Mouse (Mus musculus) kidney, adult 8-10 months (tissue): ENCODE measurements around the gene Pfkp.

Experiments used
- DNase-seq, 2 experiments: peaks; one replicate each; pipeline ENCODE4 v3.0.0; 2022

Pfkp gene

DNA sequence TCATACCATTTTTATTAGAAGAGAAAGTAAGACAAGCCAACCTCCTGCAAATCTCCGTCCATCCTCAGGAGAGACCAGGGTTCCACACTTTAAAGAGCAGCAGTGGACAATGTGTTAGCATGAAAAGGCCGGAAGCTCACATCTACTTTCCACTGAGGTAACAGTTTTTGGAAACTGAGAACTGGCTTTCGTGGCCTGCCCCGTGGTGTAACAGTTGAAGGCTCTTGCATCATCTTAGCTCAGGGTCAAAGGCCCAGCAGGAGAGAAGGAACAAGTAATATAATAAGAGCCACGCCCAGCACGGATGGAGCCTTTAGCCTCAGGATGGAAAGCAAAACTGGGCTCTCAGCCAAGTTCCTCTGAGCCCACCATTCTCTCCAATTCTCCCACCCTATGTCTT is 12.1 kb downstream of the Pfkp start:
- DNase-seq: no peak

DNA sequence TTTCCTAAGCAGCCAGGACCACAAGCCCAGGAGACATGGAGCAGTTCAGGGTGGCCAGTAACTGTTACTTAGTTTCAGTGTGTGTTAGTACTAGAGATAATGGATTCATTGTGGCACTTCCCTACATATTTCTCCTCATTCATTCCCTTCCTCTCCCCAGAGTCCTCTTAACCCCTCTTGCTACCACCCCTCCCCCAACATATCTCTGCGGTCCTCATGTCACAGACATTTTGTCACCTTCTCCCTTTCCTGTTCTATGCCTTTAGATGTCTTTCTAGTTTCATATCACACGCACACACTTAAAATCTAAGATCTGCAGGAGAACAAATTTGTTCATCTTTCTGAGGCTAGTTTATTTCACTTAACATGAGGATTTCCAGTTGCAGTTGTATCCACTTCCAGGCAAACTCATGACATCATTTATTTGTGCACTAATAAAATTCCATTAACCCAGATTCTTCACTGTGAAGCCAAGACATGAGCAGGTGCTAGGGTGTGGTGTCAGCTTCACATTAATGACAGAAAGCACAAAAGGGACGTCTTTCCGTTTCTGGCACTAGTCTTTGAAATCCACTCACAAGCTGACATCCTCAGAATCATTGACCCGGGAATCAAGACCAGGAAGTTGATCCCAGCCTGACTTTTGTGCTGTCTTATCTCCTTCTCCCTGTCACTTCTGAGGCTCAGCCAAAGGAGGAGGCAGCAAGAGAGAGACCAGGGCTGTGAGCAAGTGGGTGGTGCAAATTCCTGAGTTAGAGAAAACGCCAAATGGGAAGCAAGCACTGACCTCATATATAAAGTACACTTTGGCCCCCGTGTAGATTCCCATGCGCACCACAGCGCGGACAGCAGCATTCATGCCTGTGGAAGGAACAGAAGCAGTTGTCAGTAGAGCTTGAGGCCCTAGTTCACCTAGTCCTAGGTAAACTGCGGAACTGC is 13.2 kb downstream of the Pfkp start:
- no peak for DNase-seq

DNA sequence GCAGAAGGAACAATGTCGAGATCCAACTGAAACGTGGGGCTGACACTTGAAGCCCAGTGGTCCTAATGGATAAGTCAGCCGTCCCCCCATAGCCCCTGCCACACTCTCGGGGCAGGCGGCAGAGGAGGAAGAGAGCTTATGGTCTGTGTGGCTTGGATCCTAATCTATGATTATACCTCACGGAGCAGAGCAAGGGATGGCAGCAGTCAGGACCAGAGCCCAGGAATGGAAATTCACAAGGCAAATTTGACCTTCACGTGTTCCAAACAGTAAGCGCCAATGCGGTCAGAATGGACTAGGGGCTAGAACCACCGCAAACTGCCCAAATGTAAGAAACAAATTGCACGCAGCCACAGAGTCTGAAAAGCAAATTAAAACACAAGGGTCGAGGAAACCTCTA is 14.5 kb downstream of the Pfkp start:
- DNase-seq: no peak

DNA sequence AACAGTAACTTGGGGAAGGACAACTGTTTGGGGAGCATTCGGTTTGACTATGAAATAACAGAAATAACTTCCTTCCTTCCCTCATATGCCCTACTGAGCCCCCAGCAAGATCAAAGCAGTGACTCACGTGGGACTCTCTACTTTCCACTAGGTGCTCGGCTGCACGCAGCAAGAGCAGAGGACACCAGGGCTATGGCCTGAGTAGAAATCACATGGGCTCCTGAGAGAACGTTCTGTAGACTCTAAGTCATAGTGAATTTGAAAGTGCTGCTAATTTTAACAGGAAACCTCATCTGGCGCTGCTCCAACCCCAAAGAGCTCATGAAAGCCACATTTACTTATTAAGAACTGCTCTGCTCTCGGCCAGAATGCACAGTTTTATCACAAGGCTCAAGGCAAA is 15.1 kb downstream of the Pfkp start:
- peak; percentile 43 to 50 for DNase-seq

DNA sequence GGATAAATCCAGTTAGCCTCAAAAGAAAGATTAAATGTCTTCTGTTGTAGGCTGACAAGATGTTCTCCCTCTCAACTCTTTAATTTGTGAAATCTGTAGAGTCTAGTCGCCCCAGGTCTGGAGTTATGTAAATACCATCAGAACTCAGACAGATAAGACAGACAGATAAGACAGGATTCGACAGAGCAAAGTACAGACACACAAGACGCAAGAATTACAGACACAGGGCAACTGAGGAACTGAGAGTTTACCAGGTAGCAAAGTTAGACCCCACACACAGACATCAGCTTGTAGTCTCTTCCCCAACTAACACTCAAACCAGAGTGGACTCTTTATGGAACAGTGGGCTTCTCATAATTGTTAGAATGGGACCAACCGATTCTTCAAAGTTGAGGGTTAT is 15.6 kb downstream of the Pfkp start:
- DNase-seq: no peak

DNA sequence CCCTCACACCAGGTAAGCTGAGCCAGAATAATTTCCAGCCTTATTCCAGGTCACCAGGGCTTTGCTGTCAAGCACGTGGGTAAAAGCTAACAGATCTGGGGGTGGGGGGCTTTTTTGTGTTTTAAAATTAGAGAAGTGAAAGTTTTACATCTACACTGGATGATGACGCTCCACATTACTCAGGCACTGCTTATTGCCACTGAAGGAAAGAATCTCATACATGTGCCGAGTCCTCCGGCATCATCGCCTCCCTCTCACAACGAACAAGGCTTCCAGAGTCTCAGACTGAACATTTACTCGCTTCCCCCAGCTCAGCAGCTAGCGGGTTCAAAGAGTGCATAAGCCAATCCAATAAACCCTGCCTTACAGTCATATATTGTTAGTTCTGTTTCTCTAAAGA is 16.1 kb downstream of the Pfkp start:
- no peak for DNase-seq

DNA sequence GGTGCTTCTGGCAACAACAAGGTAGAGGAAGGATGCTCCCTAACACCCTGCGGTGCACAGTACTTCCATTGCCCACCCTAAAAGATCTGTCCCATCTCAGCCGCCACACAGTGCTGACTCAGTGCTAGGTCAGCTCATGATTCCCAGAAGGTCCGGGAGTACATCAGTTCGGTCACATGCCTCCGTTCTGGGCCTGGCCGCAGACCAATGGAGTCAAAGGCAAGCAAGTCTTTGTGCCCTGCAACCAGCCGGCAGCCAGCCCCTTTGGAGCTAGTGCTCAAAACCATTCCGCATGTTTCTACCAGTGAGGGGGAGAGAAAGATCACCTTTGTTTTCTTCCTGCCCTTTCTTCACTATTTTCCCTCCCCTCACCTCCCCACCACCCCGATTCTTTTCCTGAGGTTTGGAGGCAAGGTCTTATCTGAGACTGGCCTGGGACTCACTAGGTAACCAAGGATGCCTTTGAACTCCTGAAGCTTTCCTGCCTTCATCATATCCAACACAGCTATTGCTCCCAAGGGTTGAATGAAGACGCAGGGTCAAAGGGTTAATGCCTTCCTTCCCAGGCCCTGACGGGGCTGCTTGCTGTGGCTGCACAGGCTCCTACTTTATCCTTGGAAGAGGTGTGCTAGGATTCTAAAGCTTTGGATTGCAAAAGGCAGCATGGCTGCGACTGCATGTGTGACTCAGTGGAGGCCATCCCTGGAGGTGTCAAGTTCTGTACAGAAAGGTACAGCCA is 16.6 kb downstream of the Pfkp start:
- peak in 1 of 2 experiments; percentile 11 for DNase-seq

DNA sequence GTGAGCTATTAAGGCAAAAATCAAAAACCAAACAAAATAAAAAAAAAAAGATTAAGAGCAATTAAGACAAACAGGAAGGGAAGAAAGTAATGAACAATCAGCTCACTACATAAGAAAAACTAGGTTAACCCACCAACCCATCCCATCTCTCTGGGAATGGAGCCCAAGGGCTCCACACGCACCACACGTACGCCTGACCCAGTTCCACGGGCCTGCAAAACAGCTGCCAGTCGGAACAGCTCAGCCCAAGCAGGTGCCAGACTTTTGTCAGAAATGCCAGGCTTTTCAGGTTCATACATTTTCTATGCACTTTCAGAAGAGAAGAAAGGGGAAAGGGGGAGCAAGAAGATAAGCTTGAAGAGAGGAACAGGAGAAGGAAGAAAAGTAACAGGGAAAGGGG is 17.9 kb downstream of the Pfkp start:
- no peak for DNase-seq

DNA sequence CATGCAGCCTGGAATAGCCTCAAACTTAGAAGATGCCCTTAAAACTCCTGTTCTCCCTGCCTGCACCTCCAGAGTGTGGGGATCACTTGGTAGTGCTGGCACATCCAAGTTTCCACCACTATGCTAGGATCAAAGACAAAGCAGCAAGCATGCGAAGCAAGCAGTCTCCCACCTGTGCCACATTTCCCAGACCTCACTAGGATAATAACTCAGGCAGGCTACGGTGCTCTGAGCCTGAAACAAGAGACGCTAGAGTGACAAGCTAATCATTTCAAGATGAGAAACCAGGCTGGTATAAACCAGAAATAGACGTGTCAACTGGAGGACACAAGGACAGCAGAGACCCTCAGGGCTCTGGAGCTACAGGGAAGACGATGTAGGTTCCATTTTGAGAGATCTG is 18.6 kb downstream of the Pfkp start:
- DNase-seq: no peak

DNA sequence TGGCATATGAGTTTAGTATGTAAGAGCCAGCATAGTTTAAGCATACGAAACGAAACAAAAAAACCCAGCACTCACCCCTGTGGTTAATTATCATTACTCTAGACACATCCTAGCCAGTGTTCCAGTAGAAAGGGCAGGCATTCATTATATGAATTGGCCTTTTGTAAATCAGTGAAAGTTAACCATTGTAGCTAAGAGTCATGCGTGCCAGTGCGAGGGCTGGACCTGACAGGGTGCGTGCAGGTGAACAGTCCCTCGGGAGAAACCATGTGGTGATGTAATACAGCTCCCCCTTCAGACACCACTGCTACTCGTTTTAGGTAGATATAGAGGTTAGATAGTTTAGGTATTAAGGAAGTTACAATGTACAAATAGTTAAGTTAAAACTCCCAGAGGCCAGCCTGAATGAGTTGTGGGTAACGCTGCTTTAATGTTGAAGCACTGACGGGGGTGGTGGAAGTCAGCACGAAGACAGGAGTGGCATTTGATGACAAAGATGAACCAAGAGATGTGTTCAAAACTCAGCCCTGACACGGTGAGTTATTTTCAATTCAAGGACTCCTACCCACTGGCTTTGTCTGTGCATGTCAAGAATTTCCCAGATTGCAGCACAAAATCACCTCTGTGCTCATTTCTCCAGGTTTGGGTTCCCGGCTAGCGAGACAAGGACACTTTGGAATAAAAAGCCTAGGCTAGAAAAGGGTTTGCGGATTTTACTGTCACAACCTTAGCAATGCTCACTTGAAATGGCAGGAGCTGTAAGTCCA is 19.4 kb downstream of the Pfkp start:
- DNase-seq: peak; percentile 31 to 37

DNA sequence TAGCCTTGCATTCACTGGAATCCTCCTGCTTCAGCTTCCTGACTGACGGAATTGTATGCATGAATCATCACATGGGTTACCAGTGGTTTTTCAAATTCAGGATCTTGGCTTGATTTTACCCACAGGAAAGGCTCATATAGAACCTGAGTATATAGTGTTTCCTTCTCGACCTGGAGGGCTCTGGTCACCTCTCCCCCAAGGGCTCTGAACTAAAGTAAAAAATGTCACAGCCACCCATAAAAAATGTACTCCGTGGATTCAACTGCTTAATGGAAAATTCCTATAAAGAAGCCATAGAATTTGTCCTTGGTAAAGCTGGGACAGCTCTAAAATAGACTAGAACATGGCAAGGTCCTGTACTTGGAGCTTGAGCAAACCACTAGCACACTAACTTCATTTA is 20.3 kb downstream of the Pfkp start:
- DNase-seq: no peak

DNA sequence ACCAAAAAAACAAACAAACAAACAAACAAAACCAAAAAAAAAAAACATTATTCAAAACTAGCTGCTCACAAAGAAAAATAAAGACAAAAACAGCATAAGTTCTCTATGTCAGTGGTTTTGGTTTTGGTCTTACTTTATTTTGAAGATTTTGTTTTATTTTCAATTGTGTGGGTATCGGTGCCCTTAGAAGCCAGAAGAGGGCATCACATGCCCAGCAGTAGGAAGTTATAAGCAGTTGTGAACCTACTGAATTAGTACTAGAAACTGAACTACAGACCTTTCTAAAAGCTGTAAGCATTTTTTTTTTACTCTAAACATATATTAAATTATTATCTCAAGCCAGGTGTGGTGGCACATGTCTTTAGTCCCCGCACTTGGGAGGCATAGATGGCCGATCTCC is 21.2 kb downstream of the Pfkp start:
- no peak for DNase-seq

DNA sequence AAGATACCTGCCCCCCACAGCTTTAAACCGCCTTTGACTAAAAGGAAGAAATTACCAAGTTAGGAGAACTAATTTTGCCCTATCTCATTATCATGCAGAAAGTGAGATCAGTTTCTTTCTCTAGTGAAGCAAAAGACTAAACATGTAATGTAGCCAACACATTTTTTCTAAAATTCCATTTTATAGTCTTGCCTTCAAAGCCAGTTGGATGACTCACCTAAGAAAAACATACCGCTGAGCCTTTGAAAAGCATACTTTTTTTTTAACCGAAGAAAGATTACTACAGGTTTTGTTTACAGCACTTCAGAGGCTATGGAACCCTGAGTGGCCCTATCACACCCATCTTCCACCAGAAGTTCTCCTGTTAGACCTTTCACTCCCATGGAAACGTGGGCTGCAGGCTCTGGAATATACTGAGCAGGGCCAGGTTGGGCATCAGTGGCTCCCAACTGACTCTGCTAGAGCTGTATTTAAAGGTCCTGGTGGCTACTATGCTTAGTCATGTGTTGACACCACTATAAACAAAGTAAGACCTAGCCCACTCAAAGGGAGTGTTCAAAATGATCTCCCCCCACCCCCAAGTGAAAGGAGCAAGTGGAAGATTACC is 22.0 kb downstream of the Pfkp start:
- DNase-seq: no peak

DNA sequence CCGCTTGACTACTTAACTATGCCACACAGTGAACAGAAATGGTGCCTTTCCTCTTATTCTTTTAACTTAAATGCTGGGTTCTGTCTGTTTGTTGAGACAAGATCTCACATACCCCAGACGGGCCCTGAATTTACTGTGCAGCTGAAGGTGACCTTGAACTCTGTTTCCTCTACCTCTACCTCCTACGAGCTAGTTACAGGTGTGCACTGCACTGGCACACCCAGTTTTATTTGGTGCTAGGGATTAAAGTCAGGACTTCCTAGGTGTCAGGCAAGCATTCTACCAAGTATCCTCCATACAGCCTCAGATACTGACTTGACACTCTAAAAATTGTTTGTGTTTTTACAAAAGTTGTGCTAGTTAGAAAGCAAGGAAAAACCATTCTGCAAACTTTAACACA is 22.6 kb downstream of the Pfkp start:
- DNase-seq: no peak

DNA sequence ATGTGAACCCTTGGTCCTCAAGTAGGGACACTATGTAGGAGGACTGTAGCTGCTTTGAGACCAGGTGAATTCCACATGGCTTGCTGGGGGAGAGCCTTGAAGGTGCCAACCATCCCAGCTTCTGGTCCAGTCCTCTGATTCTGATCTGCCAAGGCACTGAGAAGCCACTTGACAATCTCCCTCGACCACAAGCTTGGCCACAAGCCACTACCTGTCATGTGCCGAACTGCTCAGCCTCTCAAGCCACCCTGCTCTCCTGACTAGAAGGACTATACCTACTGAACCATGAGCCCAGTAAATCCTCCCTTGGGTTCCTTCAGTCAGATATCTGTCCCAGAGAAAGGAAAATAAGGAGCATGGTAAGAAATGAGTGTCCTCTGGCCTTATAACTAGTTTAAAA is 24.0 kb downstream of the Pfkp start:
- DNase-seq: no peak

DNA sequence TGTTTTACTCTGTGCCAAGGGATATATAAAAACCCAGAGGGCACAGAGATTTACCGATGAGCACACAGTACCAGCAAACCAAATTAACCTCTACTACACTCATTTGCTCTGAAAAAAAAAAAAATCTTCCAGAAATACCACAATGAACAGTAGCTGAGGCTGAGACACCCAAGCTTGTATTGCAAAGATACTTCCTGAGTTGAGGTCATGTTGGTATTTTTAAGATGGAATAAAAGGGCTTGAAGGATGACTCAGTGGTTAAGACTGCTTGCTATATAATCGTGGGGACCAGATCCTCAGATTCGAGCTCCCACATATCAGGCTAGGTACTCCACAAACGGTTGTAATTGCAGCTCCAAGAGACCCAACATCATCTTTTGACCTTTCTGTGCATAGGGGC is 24.5 kb downstream of the Pfkp start:
- no peak for DNase-seq

DNA sequence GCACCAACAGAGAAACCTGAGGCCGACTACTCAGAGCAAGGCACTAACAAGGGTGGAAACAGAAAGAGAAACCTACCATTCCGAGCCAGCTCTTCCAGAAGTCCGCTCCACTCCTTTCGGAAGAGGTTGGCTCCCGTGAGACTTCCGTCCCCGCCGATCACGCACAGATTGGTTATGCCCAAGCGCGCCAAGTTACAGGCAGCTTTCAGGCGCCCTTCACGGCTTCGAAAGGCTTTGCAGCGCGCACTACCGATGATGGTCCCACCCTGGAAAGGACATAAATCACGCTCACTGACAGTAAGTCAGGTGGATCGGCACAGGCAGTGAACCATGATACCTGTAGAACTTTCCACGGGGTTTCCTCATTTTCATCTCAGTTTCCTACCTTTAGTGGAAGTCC is 26.7 kb downstream of the Pfkp start:
- DNase-seq: no peak

DNA sequence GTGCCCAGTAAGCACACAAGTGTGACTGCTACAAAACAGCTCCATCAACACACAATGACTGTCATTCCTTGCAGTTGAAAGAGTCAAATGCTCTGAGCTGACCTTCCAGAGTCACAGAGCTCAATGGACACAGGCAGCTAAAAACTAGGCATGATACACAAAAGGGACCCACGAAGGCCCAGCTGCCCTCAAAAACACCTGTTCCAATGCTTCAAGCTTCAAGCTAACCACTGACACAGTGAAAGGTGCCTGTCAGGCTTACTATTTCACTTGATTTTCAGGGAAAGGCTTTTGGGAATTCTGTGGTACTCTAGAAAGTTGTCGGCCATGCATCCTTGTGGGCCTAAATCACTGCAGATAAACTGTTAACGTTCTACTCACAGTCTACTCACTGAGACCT is 28.3 kb downstream of the Pfkp start:
- DNase-seq: no peak

DNA sequence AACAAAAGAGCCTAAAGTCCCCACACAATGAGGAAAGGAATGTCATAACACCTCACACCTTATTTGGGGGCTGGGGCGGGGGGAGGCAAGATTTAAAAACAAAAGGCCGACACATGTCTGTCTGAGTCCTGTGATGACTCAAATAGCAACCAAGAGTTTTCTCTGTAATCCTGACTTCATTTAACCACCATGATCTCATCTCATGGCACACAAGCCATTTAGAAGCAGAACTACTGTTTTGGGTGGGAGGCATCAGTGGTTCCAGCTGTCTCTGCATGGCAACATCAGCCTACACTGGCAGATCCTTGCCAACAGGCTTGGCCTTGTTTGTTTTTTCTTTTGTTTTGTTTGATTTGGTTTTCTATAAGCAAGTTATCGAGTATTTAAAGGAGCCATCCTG is 29.9 kb downstream of the Pfkp start:
- no peak for DNase-seq

DNA sequence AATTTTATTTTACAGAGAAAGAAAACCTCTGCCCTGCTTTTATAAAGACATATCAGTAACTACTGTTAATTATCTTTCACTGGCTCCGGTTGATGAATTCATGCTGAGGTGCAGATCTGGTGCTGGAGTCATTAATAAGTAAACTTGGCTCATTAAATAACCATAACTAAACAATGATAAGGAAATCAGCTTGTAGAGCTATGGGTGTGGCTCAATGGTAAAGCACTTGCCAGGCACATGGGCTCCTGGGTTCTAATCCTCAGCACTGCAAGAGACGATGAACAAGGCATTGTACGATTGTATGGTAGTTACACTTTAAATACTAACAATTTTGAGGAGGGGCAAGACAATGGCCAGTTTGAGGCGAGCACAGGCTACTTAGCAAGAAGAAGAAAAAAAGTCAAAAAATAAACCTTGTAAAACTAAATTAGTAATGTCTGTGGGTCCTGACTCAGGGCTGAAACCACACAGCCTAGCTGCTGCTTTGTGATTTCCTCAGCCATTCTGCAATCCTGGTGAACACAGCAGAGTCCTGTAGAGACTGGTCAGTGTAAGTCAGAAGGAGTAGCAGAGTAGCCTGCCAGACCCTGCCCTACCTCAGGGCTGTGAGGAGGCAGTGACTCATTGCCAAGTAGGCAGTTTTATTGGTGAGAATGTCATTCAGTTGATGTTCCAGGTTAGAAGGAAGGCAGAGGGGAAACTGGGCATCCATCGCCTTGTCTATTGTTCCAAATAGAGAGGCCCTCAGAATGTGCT is 34.7 kb downstream of the Pfkp start:
- DNase-seq: no peak

DNA sequence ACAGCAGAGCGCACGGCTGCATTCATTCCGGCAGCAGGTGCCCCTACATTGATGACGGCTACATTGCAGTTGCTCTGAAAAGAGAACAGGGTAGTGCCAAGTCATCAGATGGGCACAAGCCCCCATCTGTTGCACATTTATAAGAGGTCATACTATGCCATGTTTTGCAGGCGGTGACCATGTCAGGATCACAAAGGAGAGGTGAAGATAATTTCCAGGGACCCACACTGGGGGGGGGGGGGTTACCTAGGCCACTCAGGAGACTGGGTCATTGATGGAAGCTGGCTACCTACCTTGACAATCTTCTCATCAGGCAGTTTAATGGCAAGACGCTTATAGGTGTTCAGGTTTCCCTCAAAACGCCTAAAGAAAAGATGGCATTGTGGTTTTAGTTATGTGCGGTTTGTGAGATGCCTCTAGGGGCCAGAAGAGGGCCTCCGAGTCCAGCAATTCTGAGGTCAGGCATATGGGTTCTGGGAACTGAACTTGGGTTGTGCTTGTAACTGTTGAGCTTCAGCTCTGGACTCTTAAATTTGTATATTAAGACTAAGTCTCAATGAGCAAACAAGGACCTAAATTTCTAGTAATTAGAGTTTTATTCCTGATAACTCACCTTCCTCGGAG is 45.7 kb downstream of the Pfkp start:
- no peak for DNase-seq

DNA sequence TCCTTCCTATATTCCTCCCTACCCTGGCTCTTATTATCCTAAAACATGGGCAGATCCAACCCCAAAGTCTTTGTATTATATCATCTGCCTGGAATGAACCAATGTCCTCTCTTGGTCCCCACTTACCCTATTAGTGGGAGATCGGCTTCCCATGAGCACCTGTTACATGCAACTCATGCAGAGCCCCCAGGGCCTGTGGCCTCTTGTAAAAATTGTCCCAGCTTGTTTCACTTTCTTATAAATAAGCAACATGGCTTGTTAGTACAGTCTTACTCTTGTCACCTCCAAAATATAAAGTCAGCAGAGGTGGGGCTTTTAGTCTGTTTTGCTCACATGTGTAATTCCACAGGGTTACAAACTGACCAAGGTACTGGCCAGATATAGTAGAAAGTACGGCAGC is 46.9 kb downstream of the Pfkp start:
- no peak for DNase-seq
